Mouse (Mus musculus) cerebellum, adult 2 months (tissue): ENCODE results near the gene Pla2g6. TPM values are rescaled to one million over a fixed set of nuclear protein-coding genes. Genes with fewer than 3 reads are reported as not detected.

ENCODE experiments used
- DNase-seq, 2 experiments: peaks; one replicate each; pipeline ENCODE4 v3.0.0; 2021
- H3K27ac ChIP-seq: fragments of 200-500 bp; 2 replicates; pipeline ENCODE4 v1.5.1; 2012; ENCODE audit warnings: low read length, control low read depth, inconsistent platforms; ENCODE audit not compliant: insufficient read depth
- H3K27me3 ChIP-seq: fragments of 200-500 bp; 2 replicates; pipeline ENCODE4 v1.6.1; 2012; ENCODE audit warnings: inconsistent platforms, mild to moderate bottlenecking, low read length, moderate library complexity; ENCODE audit not compliant: control insufficient read depth, insufficient read depth
- H3K4me1 ChIP-seq: fragments of 200-500 bp; 2 replicates; pipeline ENCODE4 v1.6.1; 2011; ENCODE audit warnings: low read length; ENCODE audit not compliant: control insufficient read depth, insufficient read depth
- H3K4me3 ChIP-seq: fragments of 200-500 bp; replicated peaks from 2 replicates; pipeline ENCODE3; 2011; ENCODE audit warnings: mild to moderate bottlenecking, low read depth, low read length, control low read depth; ENCODE audit not compliant: insufficient read depth
- CTCF ChIP-seq: fragments of 200-500 bp; IDR thresholded peaks from 2 replicates; pipeline ENCODE4 v1.5.1; 2011; ENCODE audit warnings: low read depth, mild to moderate bottlenecking, control low read depth, low read length, moderate library complexity, borderline replicate concordance; ENCODE audit not compliant: insufficient read depth
- POLR2A ChIP-seq: fragments of 200-500 bp; IDR thresholded peaks from 2 replicates; pipeline ENCODE4 v1.6.1; 2011; ENCODE audit warnings: low read length, control low read depth, borderline replicate concordance; ENCODE audit not compliant: insufficient read depth
- WGBS: fragments of 180-500 bp; shearing (Covaris S2); methylation state at CpG from one replicate; pipeline ENCODE4 v1.1.7; 2018; 5-methylcytosine and 5-hydroxymethylcytosine counted together
- polyA plus RNA-seq: library from polyadenylated mRNA; depleted of rRNA; stranded (reverse); fragments of >200 nt; gene quantifications from 2 replicates; pipeline ENCODE4 v1.2.3, GENCODE M21; 2012

Gene Pla2g6
- polyA plus RNA-seq, 1 experiment, result 26.1 TPM

GRCm38 (mm10) chr15:79251781-79252491 is 76.3 kb downstream of the Pla2g6 start:
- 2% methylated on average over 61 of the region's 61 CpGs for WGBS
- Histone ChIP-seq H3K4me1 (peaks cover 4% of the 10 kb centered on the region; the same call in 1 of the 2 replicates), H3K27ac (no peak overlapping the region), H3K27me3 (no peaks in the 10 kb centered on the region), H3K4me3 (peak overlapping the region; percentile 3)
- no peak for DNase-seq
- TF ChIP-seq POLR2A (no peak), CTCF (no peak)

GRCm38 (mm10) chr15:79251168-79251567 is 77.0 kb downstream of the Pla2g6 start:
- WGBS, result 26% methylated on average over 7 of the region's 7 CpGs
- TF ChIP-seq CTCF (no peak), POLR2A (no peak)

GRCm38 (mm10) chr15:79250236-79250635 is 78.0 kb downstream of the Pla2g6 start:
- Histone ChIP-seq H3K27me3 (no peaks in the 10 kb centered on the region), H3K4me1 (peaks cover 4% of the 10 kb centered on the region; the same call in 1 of the 2 replicates), H3K4me3 (no peak overlapping the region), H3K27ac (no peak overlapping the region)
- TF ChIP-seq POLR2A (no peak), CTCF (no peak)
- DNase-seq, result no peak
- 82% methylated on average over 2 of the region's 2 CpGs for WGBS

More at GRCm38 (mm10) chr15:79251168-79251567, 77.0 kb downstream of the Pla2g6 start:
- Histone ChIP-seq H3K4me3 (no peak overlapping the region), H3K27me3 (no peaks in the 10 kb centered on the region), H3K4me1 (peaks cover 4% of the 10 kb centered on the region; the same call in 1 of the 2 replicates), H3K27ac (no peak overlapping the region)
- DNase-seq, result peak in 1 of 2 experiments; percentile 24

GRCm38 (mm10) chr15:79245321-79245720 is 82.9 kb downstream of the Pla2g6 start:
- no peaks in the 10 kb centered on the region for H3K27me3 ChIP-seq
- no peak for DNase-seq
- WGBS, result 88% methylated on average over 3 of the region's 3 CpGs
- H3K27ac ChIP-seq, result no peak overlapping the region
- H3K4me1 ChIP-seq, result no peaks in the 10 kb centered on the region
- TF ChIP-seq CTCF, result no peak
- no peak for TF ChIP-seq POLR2A
- no peak overlapping the region for H3K4me3 ChIP-seq

- TF ChIP-seq CTCF, result no peak
- TF ChIP-seq POLR2A, result no peak
- WGBS, result 32% methylated on average over 7 of the region's 7 CpGs
- H3K27ac ChIP-seq, result no peak overlapping the region
These were observed 83.9 kb downstream of the Pla2g6 start for GRCm38 (mm10) chr15:79244071-79244893.

GRCm38 (mm10) chr15:79243234-79244042 is 84.8 kb downstream of the Pla2g6 start:
- WGBS, result 5% methylated on average over 10 of the region's 10 CpGs
- TF ChIP-seq CTCF, result peak; percentile 100
- TF ChIP-seq POLR2A, result no peak

More at GRCm38 (mm10) chr15:79244071-79244893, 83.9 kb downstream of the Pla2g6 start:
- Histone ChIP-seq H3K4me3 (no peak overlapping the region), H3K4me1 (no peaks in the 10 kb centered on the region), H3K27me3 (no peaks in the 10 kb centered on the region)
- no peak for DNase-seq

GRCm38 (mm10) chr15:79242574-79243233 is 85.5 kb downstream of the Pla2g6 start:
- no peak for TF ChIP-seq POLR2A
- no peak for TF ChIP-seq CTCF
- WGBS, result 50% methylated on average over 13 of the region's 13 CpGs
- Histone ChIP-seq H3K4me1 (no peaks in the 10 kb centered on the region), H3K27ac (no peak overlapping the region), H3K27me3 (no peaks in the 10 kb centered on the region), H3K4me3 (no peak overlapping the region)
- DNase-seq, result no peak

More at GRCm38 (mm10) chr15:79243234-79244042, 84.8 kb downstream of the Pla2g6 start:
- Histone ChIP-seq H3K4me3 (no peak overlapping the region), H3K27me3 (no peaks in the 10 kb centered on the region), H3K27ac (no peak overlapping the region), H3K4me1 (no peaks in the 10 kb centered on the region)
- DNase-seq, result peak; percentile 90 to 94
